Mouse (Mus musculus): ENCODE results near the gene Olfr1342.

Gene Olfr1342

GRCm38 (mm10) chr4:118692412-118692973, at the start of gene Olfr1342:
Gene Olfr1342 (minus strand): TSS chr4:118692756.
- no peak for DNase-seq (ENCODE audit: low spot score)

DNA sequence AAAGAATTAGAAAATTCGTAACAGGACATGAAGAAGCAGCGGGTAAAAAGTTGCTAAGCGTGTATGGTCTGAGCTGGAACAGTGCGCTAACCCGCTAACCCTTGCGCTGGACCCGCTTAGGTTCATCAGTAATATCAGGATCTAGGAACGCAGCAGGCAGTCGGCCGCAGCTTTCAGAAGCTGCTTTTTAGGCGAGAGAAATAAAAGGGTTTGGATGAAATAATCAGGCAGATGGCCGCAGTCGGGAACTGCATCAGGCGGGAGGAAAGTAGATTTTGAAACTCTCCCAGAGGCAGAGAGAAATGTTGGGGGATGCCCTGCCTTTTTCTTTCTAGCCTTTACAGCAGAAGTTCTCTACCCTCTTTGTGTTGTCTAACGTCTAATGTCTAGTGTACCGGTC, 49.3 kb upstream of the Olfr1342 start:
- DNase-seq (ENCODE audit: low spot score): no peak

DNA sequence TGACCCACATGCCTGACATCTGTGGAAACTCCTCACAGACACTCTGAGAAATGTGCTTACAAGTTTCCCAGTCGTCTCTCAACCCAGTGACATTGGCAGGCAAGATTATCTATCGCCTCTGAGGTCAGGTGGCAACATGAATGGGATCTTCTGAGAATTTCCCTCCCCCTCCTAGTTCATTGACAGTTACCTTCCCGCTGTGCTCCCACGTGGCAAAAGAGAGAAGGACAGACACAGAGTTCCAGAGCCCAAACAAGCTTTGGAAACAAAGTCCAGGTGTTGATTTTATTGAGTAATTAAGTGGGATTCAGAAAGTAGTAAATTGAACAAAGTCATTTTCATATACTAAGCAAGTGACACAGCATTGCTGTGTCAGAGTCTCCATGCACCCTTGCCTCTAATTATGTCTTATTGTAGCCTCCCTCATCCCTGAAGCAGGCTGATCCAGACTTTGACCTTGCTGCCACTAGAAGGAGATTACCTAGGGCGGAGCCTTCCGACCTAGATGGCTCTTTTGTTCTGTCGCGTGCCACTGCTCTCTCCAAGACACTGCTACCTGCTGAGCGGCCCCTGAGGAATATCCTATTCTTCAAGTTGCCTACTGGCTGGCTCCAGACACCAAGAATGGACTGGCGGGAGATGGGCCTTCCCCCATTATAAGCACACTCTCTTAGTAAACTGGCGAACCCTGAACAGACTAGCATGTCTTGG, 48.6 kb upstream of the Olfr1342 start:
- DNase-seq (ENCODE audit: low spot score): no peak

DNA sequence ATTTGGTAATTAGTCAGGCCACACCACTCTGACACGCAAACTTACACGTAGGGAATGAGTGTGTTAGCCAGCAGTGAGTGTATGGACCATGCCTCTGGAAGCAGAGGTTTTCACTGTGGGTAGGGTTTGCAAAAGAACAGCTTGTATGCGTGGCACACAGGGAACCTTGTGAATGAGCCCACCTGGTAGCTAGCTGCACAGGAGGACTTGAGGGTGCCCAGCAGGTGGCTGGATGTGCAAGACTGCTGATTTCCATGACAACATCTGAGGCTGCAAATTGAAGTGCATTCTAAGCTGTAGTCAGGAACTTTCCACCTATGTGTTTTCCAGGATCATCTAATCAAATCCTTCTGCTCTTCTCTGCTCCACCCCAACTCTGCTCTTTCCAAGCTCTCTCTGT, 47.0 kb upstream of the Olfr1342 start:
- DNase-seq (ENCODE audit: low spot score): no peak

- no peak for DNase-seq (ENCODE audit: low spot score)
Observed at GRCm38 (mm10) chr4:118731875-118732274, 39.3 kb upstream of the Olfr1342 start, which contains the start of gene Olfr1339. Gene Olfr1339 (plus strand): TSS chr4:118732175.

DNA sequence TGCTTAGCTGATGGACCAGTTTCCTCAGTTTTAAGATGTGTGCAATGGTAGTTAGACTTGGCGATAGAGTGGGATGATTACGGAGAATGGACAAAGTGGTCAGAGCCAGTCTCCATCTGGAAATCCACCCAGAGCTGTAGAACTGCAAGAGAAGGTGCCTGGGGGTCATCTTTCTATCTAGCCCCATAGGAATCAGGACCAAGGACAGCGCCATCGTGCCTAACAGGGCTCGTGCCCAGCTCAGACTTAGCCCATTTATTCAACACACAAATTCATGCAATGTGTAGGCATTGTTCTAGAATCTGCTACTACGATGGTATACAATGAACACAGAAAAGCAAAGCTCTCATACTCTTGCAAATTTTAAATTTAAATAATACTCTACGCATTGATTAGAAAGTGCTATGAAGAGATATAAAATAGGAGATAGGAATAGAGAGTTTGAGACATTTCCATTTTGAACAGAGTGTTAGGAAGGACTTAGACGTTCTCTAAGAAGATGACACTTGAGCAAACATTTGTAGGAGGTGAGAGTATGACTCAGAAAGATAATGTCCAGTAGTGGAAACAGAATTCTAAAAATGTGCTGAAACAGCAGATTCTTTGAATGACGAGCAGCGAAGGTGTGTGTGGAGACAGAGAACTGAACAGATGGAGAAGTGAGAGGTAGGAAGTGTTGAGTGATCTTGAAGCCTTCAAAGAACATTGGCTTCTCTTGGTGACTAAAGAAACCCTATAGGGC, 29.4 kb upstream of the Olfr1342 start:
- DNase-seq (ENCODE audit: low spot score): no peak

DNA sequence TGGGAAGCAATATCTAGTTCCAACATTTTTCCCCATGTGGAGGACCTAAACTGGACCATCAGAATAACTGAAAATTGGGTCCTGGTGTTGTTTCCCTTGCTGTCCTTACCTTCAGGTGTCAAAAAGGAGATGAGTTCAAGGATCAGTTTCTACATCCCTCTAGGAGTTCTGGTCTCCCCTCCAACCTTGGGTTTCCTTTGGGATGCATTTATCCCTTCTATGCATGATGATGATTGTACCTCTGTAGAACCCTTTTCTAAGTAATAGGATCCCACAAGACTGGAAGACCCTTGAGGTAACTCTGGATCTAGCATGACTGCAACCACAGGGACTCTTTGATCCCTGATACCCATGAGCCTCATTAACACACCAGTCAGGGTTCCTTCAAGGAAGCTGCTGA, 27.3 kb upstream of the Olfr1342 start, which contains the start of gene Olfr1340:
Gene Olfr1340, plus strand, starts transcription at position 301 of the 400 bp plus-strand sequence.
- DNase-seq (ENCODE audit: low spot score): no peak

- DNase-seq (ENCODE audit: low spot score): no peak
Observed at GRCm38 (mm10) chr4:118711656-118712055, 19.1 kb upstream of the Olfr1342 start.

DNA sequence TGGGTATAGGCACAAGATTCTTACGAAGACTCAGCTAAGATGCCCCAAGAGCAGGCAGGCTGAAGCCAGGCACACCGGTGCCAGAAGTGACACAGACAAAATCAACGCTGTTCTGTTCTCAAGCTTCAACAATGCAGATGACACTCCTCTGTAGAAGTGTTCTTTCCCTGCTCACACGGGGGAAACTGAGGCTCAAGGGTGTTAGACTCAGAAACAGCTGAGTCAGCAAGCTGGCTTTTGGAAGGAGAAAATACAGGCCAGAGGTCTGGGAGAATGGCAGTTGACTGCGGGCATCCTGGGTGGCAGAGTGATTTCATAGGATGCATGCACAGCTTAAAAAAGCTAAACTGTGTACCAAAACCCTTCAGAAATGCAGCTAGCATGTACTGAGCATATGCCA, 15.5 kb upstream of the Olfr1342 start:
- DNase-seq (ENCODE audit: low spot score): no peak

DNA sequence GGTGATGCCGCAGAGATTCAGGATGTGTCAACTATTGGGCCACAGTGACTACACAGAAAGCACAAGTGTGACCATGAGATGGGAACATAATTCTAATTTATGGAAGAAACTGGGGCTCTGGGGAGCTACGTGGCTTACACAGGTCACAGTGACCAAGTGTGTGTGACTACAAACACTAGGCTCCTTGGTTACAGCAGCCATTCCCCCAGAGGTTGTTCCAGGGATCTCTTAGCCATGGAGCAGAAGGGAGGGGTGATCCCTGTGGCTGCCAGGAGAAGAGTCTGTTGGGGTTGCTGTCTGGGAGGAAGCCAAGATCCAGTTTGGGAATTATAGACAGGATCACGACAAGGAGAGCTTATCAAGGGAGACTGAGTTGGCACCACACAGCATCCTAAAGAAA, 10.7 kb upstream of the Olfr1342 start, which contains the start of gene Olfr1341:
Gene Olfr1341, plus strand, starts transcription at position 301 of the 400 bp plus-strand sequence.
- DNase-seq (ENCODE audit: low spot score): no peak

DNA sequence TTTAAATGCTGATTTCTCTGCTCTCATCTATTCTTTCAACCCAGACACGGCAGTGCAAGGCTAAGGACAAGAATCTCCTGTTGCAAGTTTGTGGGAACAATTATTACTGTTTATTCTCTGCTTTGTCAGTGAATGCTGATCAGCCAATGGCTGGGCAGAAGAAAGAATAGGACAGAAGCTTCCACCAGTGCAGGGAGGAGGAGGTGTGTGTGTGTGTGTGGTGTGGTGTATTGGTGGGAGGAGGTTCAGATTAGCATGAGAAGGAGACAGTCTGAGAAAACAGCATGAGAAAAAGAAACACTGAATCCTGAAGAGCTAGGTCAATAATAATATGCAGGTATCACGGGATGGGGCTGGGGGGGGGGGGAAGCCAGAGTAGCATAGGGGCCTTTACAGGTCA, 1.3 kb upstream of the Olfr1342 start:
- DNase-seq (ENCODE audit: low spot score): no peak

DNA sequence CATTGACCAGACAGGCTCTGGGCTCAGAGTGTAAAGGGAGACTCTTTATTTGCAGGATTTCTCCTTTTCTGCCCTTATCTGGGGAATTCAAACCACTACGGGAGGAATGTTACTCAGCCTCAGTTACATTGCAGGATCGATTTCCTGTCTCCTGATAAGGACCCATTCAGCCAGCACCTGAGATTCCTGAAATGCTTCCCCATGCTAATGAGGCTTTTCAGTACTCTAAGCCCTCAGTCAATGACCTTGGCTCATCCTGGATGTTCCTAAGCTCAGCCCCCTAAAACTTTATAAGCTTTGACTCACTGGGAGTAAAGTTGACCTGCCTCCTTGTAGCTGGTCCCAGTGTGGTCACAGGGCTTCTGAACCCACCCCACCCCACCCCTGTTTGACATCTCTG, 5.5 kb downstream of the Olfr1342 start:
- no peak for DNase-seq (ENCODE audit: low spot score)

- no peak for DNase-seq (ENCODE audit: low spot score)
Observed at GRCm38 (mm10) chr4:118658652-118659051, 33.9 kb downstream of the Olfr1342 start, which contains the start of gene Olfr62. Gene Olfr62 (plus strand): TSS chr4:118658952.

- no peak for DNase-seq (ENCODE audit: low spot score)
Observed at GRCm38 (mm10) chr4:118645234-118645633, 47.3 kb downstream of the Olfr1342 start.

- DNase-seq (ENCODE audit: low spot score): no peak
Observed at GRCm38 (mm10) chr4:118642346-118643190, 50.0 kb downstream of the Olfr1342 start.

Measured in ovary, adult 18-20 months (tissue).